ENCODE assay signal across 9 mouse cellular contexts in the genomic region with DNA sequence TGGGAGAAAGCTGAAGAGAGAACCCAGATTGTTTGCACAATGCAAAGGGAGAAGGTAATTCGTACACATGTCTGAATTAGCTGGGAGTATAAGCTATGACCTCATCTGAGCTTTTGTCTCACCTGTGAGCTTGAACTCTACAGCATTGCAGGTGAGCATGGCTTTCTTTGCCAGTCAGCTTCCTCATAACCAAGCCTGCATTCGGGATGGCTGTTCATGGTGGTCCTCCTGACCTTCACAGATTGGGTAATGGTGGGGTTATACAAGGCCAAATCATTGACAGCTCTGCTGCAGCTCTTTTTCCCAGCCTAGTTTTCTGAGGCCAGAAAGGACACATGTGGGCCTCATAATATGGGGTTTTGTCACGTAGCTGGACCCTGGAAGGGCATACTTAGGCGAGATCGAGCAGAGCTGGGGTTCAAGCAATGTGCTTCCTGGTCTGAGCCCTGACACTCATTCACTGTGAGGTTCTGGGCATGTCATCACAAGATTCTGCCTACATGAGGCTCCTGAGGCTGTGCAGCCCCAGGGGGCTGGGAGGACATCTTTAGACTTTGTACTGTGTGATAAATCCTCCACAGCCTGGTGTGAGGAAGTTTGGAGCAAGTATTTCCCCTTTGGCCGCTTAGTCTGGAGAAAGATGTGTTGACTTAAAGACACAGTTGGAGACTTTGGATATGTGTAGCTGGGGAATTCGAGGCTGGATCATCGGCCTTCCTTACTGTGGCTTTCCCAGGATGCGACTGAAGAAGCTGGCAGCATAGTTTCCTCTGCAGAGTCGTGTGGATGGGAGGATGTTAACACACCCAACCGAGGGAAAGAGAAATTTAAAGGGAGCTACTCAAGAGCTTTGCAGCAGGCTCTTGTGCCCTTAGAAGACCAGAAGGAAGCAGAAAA. TPM values are rescaled to one million over a fixed set of nuclear protein-coding genes. Genes with fewer than 3 reads are reported as not detected.
DNase-seq lines count a peak whose midpoint lies in the region; ATAC-seq lines count a peak whose summit lies in the region.
"Had no signal": no experiment of that assay in that cellular context is flagged by ENCODE, and none has a peak within 500 bp of the region (broad histone marks: within the 10 kb centered on the region; RNA-seq: fewer than 3 reads in every experiment).

No protein-coding gene starts in this region.

- DNase-seq in gastrocnemius, adult 18-20 months (ENCODE audit: low spot score) = peak; percentile 6
- DNase-seq in gastrocnemius, postnatal 10 days = no peak
- DNase-seq in midbrain, embryonic 10.5 days (ENCODE audit: low spot score) = no peak
- peak; percentile 19 to 36 for DNase-seq in heart, postnatal 36 days
- DNase-seq in adrenal gland, adult 8-10 months = no peak
- no peak for DNase-seq in MN1 (ENCODE audit: low spot score)

- 70% methylated on average over 11 of the region's 11 CpGs for WGBS in midbrain, embryonic 13.5 days
- WGBS in midbrain, embryonic 10.5 days = 69% methylated on average over 11 of the region's 11 CpGs
- WGBS in stomach, embryonic 15.5 days = 41% methylated on average over 11 of the region's 11 CpGs

- H3K4me1 ChIP-seq in midbrain, embryonic 13.5 days (replicated peaks) = peaks cover 12% of the 10 kb centered on the region; the same call in 1 of the 2 replicates
- H3K4me1 ChIP-seq in midbrain, embryonic 10.5 days = peaks cover 13% of the 10 kb centered on the region; the same call in 1 of the 2 replicates
- H3K4me1 ChIP-seq in stomach, embryonic 15.5 days = peaks cover 19% of the 10 kb centered on the region

- no peak overlapping the region for H3K4me2 ChIP-seq in midbrain, embryonic 13.5 days (replicated peaks)
- peak overlapping the region; percentile 36 for H3K4me2 ChIP-seq in stomach, embryonic 15.5 days

- no peak overlapping the region for H3K4me3 ChIP-seq in midbrain, embryonic 13.5 days (replicated peaks)
- H3K4me3 ChIP-seq in midbrain, embryonic 10.5 days = no peak overlapping the region
- no peak overlapping the region for H3K4me3 ChIP-seq in stomach, embryonic 15.5 days (replicated peaks)

- no peaks in the 10 kb centered on the region for H3K36me3 ChIP-seq in midbrain, embryonic 13.5 days
- H3K36me3 ChIP-seq in midbrain, embryonic 10.5 days = no peaks in the 10 kb centered on the region
- H3K36me3 ChIP-seq in stomach, embryonic 15.5 days = no peaks in the 10 kb centered on the region

- H3K9ac ChIP-seq in midbrain, embryonic 13.5 days (replicated peaks) = no peak overlapping the region
- no peak overlapping the region for H3K9ac ChIP-seq in stomach, embryonic 15.5 days

- intact Hi-C loops in heart, postnatal 36 days (cut with DNase I) = loop anchor here (2.0 to 5.0 kb wide), 2 partner anchors 44 to 72 kb away; no protein-coding TSS in a partner anchor

- H3K27ac ChIP-seq in midbrain, embryonic 13.5 days = 0 out of 2 replicates have a peak overlapping the region, but pooled peaks have one; percentile 0
- no peak overlapping the region for H3K27ac ChIP-seq in midbrain, embryonic 10.5 days (replicated peaks)
- H3K27ac ChIP-seq in stomach, embryonic 15.5 days = peak overlapping the region; percentile 86

- no peaks in the 10 kb centered on the region for H3K9me3 ChIP-seq in midbrain, embryonic 13.5 days
- no peaks in the 10 kb centered on the region for H3K9me3 ChIP-seq in midbrain, embryonic 10.5 days (replicated peaks)
- H3K9me3 ChIP-seq in stomach, embryonic 15.5 days = no peaks in the 10 kb centered on the region

- no peak for ATAC-seq in midbrain, embryonic 13.5 days
- peak; percentile 19; the same call in 1 of the 2 replicates for ATAC-seq in stomach, embryonic 15.5 days (ENCODE audit: insufficient read depth, low FRiP score, low read depth)

- no peaks in the 10 kb centered on the region for H3K27me3 ChIP-seq in midbrain, embryonic 13.5 days
- H3K27me3 ChIP-seq in midbrain, embryonic 10.5 days (ENCODE audit: low read depth, poor library complexity, severe bottlenecking) = no peaks in the 10 kb centered on the region
- no peaks in the 10 kb centered on the region for H3K27me3 ChIP-seq in stomach, embryonic 15.5 days (replicated peaks)

RNA-seq across cellular contexts. Expression of gene Kcne4, which starts 2.3 kb away (rescaled TPM):
- total RNA-seq in gastrocnemius, adult 18-20 months (2021) = 1 to 10 TPM in 1 of 2 experiments, under 1 TPM in 1; 0.57 to 1.0 TPM
- 1 to 10 TPM; 3.2 to 3.4 TPM for total RNA-seq in gastrocnemius, postnatal 10 days (2021)
- 1.4 and 1.8 TPM in 2 replicates for polyA plus RNA-seq in midbrain, embryonic 13.5 days (2015; fragmentation: Nextera tagmentation; extraction: Ambion mirVana)
- 0.26 and 1.2 TPM in 2 replicates for polyA plus RNA-seq in midbrain, embryonic 10.5 days (2016; fragmentation: Nextera tagmentation; extraction: Ambion mirVana)
- total RNA-seq in heart, postnatal 36 days (2021) = 1 to 10 TPM; 1.5 TPM
- polyA plus RNA-seq in stomach, embryonic 15.5 days (2015; fragmentation: Nextera tagmentation; extraction: Ambion mirVana) = 8.0 and 8.1 TPM in 2 replicates
- total RNA-seq in adrenal gland, adult 8-10 months (2022) = 1 to 10 TPM; 6.7 to 9.8 (median 8.4) TPM
- total RNA-seq: megakaryocyte progenitor cell, adult 5-6 weeks had no signal

Comparison
In these comparisons a context has a peak if more than half of its experiments do, and no peak if none do; other contexts are left out.
1. DNase-seq: peak in gastrocnemius, adult 18-20 months (single experiment) and heart, postnatal 36 days (2 of 2); none in gastrocnemius, postnatal 10 days (single experiment), midbrain, embryonic 10.5 days (single experiment), adrenal gland, adult 8-10 months (single experiment) and MN1 (single experiment).